Mouse (Mus musculus) heart, embryonic 11.5 days (tissue): ENCODE data around the gene Plcb1. TPM values are rescaled to one million over a fixed set of nuclear protein-coding genes. Genes with fewer than 3 reads are reported as not detected.

Experiments used
- ATAC-seq: fragments of 200-750 bp; cut with Nextera tagmentation; replicated peaks from 2 replicates; pipeline ENCODE4 v1.8.0; 2017; ENCODE audit warnings: moderate library complexity; ENCODE audit not compliant: insufficient number of reproducible peaks, low FRiP score, low TSS enrichment
- H3K27ac ChIP-seq: fragments of 300-500 bp; sonication (generic); 2 replicates; pipeline ENCODE4 v1.5.1; 2014; ENCODE audit warnings: mild to moderate bottlenecking, low read depth, low read length
- H3K27me3 ChIP-seq: fragments of 300-500 bp; sonication (generic); 2 replicates; pipeline ENCODE4 v1.6.1; 2014; ENCODE audit warnings: mild to moderate bottlenecking, low read length, mixed read lengths; ENCODE audit not compliant: control insufficient read depth, insufficient read depth
- H3K36me3 ChIP-seq: fragments of 300-500 bp; sonication (generic); 2 replicates; pipeline ENCODE4 v1.6.1; 2014; ENCODE audit warnings: mild to moderate bottlenecking, low read length, moderate library complexity, mixed read lengths; ENCODE audit not compliant: control insufficient read depth, insufficient read depth
- H3K4me1 ChIP-seq: fragments of 300-500 bp; sonication (generic); 2 replicates; pipeline ENCODE4 v1.6.1; 2014; ENCODE audit warnings: low read length; ENCODE audit not compliant: control insufficient read depth, insufficient read depth
- H3K4me2 ChIP-seq: fragments of 300-500 bp; sonication (generic); 2 replicates; pipeline ENCODE4 v1.6.1; 2014; ENCODE audit warnings: mild to moderate bottlenecking, moderate library complexity
- H3K4me3 ChIP-seq: fragments of 300-500 bp; sonication (generic); 2 replicates; pipeline ENCODE4 v1.5.1; 2014; ENCODE audit warnings: low read depth, low read length
- H3K9ac ChIP-seq: fragments of 300-500 bp; sonication (generic); 2 replicates; pipeline ENCODE4 v1.6.1; 2014; ENCODE audit warnings: mild to moderate bottlenecking, low read depth, low read length, moderate library complexity
- H3K9me3 ChIP-seq: fragments of 300-500 bp; sonication (generic); replicated peaks from 2 replicates; pipeline ENCODE4 v1.6.1; 2016; ENCODE audit warnings: low read length; ENCODE audit not compliant: control insufficient read depth
- WGBS: fragments of 180-500 bp; shearing (Covaris S2); extraction: QIAGEN DNeasy Blood & Tissue Kit; methylation state at CpG from one replicate; pipeline ENCODE4 v1.1.7; 2014; ENCODE audit not compliant: insufficient replicate concordance; 5-methylcytosine and 5-hydroxymethylcytosine counted together
- polyA plus RNA-seq: library from polyadenylated mRNA; unstranded; fragments of >200 nt; fragmentation: Nextera tagmentation; extraction: Ambion mirVana; gene quantifications from 2 replicates; pipeline ENCODE4 v1.2.1, GENCODE M21; 2014

Gene Plcb1
- polyA plus RNA-seq, 1 experiment from 2014 or later: 7.2 TPM

DNA sequence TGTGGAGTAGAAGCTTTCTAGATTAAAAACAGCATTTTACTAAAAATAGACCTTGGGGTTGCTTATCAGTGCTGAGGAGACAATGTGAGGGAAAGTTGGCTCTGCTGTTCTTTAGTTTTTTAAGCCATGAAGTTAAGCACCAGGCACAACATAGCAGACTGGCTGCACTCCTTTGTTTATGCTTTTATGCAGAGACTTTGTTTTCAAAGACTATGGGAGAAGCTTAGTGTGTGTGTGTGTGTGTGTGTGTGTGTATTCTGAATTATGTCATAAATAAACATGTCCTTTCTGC, 86.6 kb downstream of the Plcb1 start:
- ATAC-seq: peak; percentile 62
- Histone ChIP-seq H3K4me1 (peaks cover 10% of the 10 kb centered on the region; the same call in 1 of the 2 replicates), H3K9me3 (no peaks in the 10 kb centered on the region), H3K9ac (no peak overlapping the region), H3K27ac (peak overlapping the region; percentile 84), H3K4me2 (peak overlapping the region; percentile 47), H3K4me3 (no peak overlapping the region), H3K36me3 (no peaks in the 10 kb centered on the region), H3K27me3 (no peaks in the 10 kb centered on the region)

DNA sequence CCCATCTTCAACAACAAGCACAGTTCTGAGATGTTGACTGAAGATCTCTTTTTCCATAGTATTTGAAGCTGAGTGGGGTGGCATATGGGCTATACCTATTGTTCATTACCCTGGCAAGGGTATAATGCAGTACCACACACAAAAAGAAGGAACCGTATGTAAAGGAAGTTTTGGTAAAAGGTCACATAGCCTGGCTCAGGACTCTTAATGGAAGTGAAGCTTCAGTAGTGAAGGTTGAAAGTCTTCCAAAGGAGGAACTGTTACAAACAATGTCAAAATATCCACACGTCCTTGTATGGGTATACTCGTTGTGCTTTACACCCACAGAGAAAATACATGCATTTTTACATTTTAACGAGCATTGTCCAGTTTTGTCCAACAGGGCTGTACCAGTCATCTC, 91.3 kb downstream of the Plcb1 start:
- Histone ChIP-seq H3K9me3 (no peaks in the 10 kb centered on the region), H3K9ac (no peak overlapping the region), H3K27ac (no peak overlapping the region), H3K4me1 (peaks cover 4% of the 10 kb centered on the region; the same call in 1 of the 2 replicates), H3K36me3 (no peaks in the 10 kb centered on the region), H3K4me2 (no peak overlapping the region), H3K27me3 (no peaks in the 10 kb centered on the region), H3K4me3 (no peak overlapping the region)
- 85% methylated on average over 4 of the region's 4 CpGs for WGBS
- ATAC-seq: no peak

DNA sequence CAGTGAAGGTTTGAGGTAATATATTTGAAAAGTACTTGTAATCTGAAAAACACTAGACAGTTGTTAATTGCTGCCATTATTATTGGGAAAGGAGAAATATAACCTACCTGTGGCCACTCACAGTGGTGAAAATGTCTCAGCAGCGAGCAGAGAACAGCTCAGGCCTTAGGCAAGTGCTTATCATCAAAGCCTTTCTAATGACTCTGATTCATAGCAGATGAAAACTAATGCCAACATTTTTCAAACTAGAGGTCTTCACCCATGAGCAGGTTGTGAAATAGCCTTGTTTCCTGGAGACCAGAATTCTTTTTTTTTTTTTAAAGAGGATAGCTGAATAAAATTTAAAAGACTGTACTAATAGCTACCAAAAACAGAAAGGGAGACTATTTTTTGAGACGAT, 105.3 kb downstream of the Plcb1 start:
- H3K27me3 ChIP-seq: no peaks in the 10 kb centered on the region
- H3K36me3 ChIP-seq: no peaks in the 10 kb centered on the region
- no peak for ATAC-seq
- no peak overlapping the region for H3K27ac ChIP-seq
- H3K4me3 ChIP-seq: no peak overlapping the region
- H3K9ac ChIP-seq: no peak overlapping the region
- H3K4me1 ChIP-seq: no peaks in the 10 kb centered on the region
- WGBS: 72% methylated on average over 2 of the region's 2 CpGs
- H3K4me2 ChIP-seq: no peak overlapping the region
- no peaks in the 10 kb centered on the region for H3K9me3 ChIP-seq

DNA sequence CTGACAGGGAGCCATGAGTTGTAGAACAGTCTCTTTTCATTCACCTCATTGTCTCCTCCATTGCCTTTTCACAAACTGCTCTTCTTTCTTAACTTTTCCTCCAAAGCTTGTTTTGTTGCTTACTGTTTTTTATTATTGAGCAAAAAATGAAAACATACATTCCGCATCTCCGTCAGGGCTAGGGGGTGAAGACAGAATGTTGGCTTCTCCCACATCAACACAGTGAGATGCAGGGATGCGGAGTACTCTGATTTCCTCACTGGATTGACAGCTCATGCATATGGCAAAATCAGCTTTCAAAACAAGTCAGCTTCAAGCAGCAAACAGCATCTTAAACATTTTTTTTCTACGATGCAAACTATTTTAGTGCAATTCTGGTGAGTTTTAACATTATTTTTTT, 108.9 kb downstream of the Plcb1 start:
- H3K4me3 ChIP-seq: no peak overlapping the region
- no peak overlapping the region for H3K9ac ChIP-seq
- H3K36me3 ChIP-seq: no peaks in the 10 kb centered on the region
- no peak overlapping the region for H3K4me2 ChIP-seq
- H3K27me3 ChIP-seq: no peaks in the 10 kb centered on the region
- no peak for ATAC-seq
- no peak overlapping the region for H3K27ac ChIP-seq
- 82% methylated on average over 4 of the region's 4 CpGs for WGBS
- no peaks in the 10 kb centered on the region for H3K9me3 ChIP-seq
- no peaks in the 10 kb centered on the region for H3K4me1 ChIP-seq

DNA sequence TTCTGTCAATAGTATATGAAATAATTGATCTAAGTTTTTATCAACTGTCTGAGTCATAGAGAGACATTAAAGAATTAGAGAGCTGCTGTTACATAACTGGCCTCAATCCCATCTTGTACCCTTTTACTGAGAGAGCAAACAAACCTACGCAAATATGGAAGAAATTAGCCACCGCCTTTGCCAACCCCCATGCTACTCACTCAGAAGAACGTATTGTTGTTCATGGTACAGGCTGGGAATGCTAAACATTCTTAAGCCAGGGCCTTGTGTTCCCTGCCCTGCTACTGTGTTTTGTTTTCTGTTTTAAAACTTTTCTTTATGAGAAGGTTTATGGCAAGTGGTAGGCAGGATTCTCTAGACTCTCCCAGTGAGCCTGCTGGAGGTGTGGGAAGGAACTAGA, 110.3 kb downstream of the Plcb1 start:
- 78% methylated on average over 3 of the region's 3 CpGs for WGBS
- Histone ChIP-seq H3K27ac (no peak overlapping the region), H3K9me3 (no peaks in the 10 kb centered on the region), H3K4me2 (no peak overlapping the region), H3K9ac (no peak overlapping the region), H3K36me3 (no peaks in the 10 kb centered on the region), H3K4me1 (no peaks in the 10 kb centered on the region), H3K4me3 (no peak overlapping the region), H3K27me3 (no peaks in the 10 kb centered on the region)
- no peak for ATAC-seq

DNA sequence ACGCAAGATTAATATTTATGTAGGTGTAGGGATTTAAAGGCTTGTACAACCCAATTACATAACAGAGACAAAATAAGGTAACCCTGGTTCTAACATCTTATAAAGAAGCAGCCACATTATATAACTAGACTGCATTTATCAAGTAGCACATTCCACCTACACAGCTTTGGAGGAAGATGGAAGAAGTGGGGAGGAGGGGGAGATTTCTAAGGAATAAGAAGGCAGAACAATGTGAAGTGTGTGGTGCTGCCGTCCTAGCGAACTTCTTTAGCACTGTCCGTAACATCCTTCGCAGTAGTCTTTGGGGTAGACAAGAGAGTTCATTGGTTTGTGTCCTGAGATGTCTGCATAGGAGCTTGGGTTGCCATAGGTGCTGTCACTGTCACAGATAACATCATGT, 111.2 kb downstream of the Plcb1 start:
- no peak overlapping the region for H3K4me2 ChIP-seq
- H3K27me3 ChIP-seq: no peaks in the 10 kb centered on the region
- no peaks in the 10 kb centered on the region for H3K36me3 ChIP-seq
- ATAC-seq: no peak
- no peaks in the 10 kb centered on the region for H3K9me3 ChIP-seq
- 75% methylated on average over 5 of the region's 5 CpGs for WGBS
- H3K9ac ChIP-seq: no peak overlapping the region
- no peak overlapping the region for H3K27ac ChIP-seq
- no peak overlapping the region for H3K4me3 ChIP-seq
- no peaks in the 10 kb centered on the region for H3K4me1 ChIP-seq

DNA sequence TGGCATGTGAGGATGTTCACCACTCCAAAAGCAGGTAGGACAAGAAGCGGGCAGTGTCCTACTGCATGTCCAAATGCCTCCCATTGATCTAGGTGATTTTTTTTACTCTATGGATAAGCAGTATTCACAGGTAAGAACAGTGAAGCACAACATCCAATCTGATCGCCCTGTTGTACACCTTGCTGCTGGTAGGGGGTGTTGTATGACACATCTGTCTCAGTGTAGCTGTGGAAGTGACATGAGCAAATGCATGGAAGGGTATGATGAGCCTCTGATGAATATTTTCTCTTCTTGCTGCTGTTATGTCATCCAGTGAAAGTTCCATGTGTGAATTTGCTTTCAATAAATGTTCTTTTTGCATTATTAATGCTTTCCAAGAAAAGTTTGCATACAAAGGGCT, 115.7 kb downstream of the Plcb1 start:
- no peak overlapping the region for H3K4me2 ChIP-seq
- ATAC-seq: no peak
- no peaks in the 10 kb centered on the region for H3K27me3 ChIP-seq
- 73% methylated on average over 2 of the region's 2 CpGs for WGBS
- no peak overlapping the region for H3K4me3 ChIP-seq
- H3K9me3 ChIP-seq: no peaks in the 10 kb centered on the region
- no peak overlapping the region for H3K27ac ChIP-seq
- no peak overlapping the region for H3K9ac ChIP-seq
- no peaks in the 10 kb centered on the region for H3K4me1 ChIP-seq
- H3K36me3 ChIP-seq: no peaks in the 10 kb centered on the region

DNA sequence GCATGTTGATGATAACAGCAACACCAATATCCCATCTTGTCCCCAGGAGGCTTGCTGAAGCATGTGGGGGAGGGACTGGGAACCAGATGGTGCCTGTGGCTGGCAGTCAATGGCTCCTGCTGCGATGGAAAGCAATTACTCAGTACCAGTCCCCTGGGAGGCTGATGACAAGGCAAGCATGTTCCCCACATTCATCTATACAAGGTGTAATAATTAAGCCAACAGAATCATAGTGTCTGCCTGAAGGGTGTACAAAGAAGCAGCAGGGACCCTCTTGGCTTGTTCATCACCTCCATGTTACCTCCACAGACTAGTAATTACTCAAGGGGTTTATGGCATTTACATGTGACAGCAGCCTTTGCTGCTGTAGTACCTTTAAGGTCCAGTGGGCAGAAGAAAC, 125.0 kb downstream of the Plcb1 start:
- Histone ChIP-seq H3K4me3 (no peak overlapping the region), H3K36me3 (no peaks in the 10 kb centered on the region), H3K27me3 (no peaks in the 10 kb centered on the region), H3K4me2 (no peak overlapping the region), H3K9ac (no peak overlapping the region), H3K4me1 (no peaks in the 10 kb centered on the region), H3K27ac (no peak overlapping the region), H3K9me3 (no peaks in the 10 kb centered on the region)
- 54% methylated on average over 1 of the region's 1 CpGs for WGBS
- ATAC-seq: no peak

DNA sequence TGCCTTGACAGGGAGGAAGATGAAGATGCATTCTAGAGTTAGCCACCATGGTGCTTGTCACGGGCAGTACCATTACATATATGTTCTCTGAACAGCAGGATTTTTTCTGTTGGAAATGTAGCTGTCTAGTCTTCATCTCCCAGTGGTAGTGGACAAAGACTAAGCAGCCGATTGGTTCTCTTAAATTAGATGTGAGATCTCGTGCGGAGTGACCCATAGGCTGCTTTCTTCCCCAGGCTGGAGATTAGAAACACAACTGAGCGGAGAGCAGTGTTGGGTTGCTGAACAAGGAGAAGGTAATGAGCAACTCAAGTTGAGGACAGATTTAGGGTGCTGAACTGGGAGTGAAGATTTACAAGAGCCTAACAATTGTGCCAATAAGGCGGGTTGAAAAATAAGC, 125.5 kb downstream of the Plcb1 start:
- WGBS: 80% methylated on average over 6 of the region's 6 CpGs
- no peak overlapping the region for H3K4me3 ChIP-seq

More for the DNA sequence above, 125.5 kb downstream of the Plcb1 start:
- Histone ChIP-seq H3K27ac (no peak overlapping the region), H3K9me3 (no peaks in the 10 kb centered on the region), H3K4me2 (no peak overlapping the region), H3K4me1 (no peaks in the 10 kb centered on the region), H3K36me3 (no peaks in the 10 kb centered on the region), H3K27me3 (no peaks in the 10 kb centered on the region), H3K9ac (no peak overlapping the region)
- ATAC-seq: no peak
